Mouse (Mus musculus): ENCODE measurements at regions not wholly inside any gene's neighbourhood (a gene's known extent, or its start where the extent isn't known, plus 50 kb on each side); places are given as distances from the start of the nearest gene placed in this dataset.

- ATAC-seq (ENCODE audit: low FRiP score, low read depth), result peak; percentile 66; the same call in 1 of the 2 replicates
- Histone ChIP-seq H3K27me3 (no peaks in the 10 kb centered on the region), H3K9ac (no peak overlapping the region), H3K4me2 (no peak overlapping the region), H3K4me3 (no peak overlapping the region), H3K36me3 (no peaks in the 10 kb centered on the region), H3K4me1 (replicated peaks) (no peaks in the 10 kb centered on the region), H3K27ac (replicated peaks) (no peak overlapping the region), H3K9me3 (no peaks in the 10 kb centered on the region)
- 60% methylated on average over 4 of the region's 4 CpGs for WGBS
Observed at GRCm38 (mm10) chr14:113431220-113431619, 116.8 kb downstream of the Tpm3-rs7 start.

- H3K9ac ChIP-seq, result no peak overlapping the region
- H3K4me2 ChIP-seq, result no peak overlapping the region
- H3K9me3 ChIP-seq, result no peaks in the 10 kb centered on the region
- H3K27me3 ChIP-seq, result no peaks in the 10 kb centered on the region
- no peak overlapping the region for H3K4me3 ChIP-seq
- H3K27ac ChIP-seq (replicated peaks), result no peak overlapping the region
- ATAC-seq (ENCODE audit: low FRiP score, low read depth), result no peak
- H3K36me3 ChIP-seq, result no peaks in the 10 kb centered on the region
- no peaks in the 10 kb centered on the region for H3K4me1 ChIP-seq (replicated peaks)
- WGBS, result 69% methylated on average over 1 of the region's 1 CpGs
Observed at GRCm38 (mm10) chr14:113442261-113442660, 127.9 kb downstream of the Tpm3-rs7 start.

- Histone ChIP-seq H3K4me2 (no peak overlapping the region), H3K4me1 (replicated peaks) (no peaks in the 10 kb centered on the region), H3K9me3 (no peaks in the 10 kb centered on the region), H3K36me3 (no peaks in the 10 kb centered on the region), H3K27me3 (no peaks in the 10 kb centered on the region), H3K9ac (no peak overlapping the region), H3K27ac (replicated peaks) (no peak overlapping the region), H3K4me3 (no peak overlapping the region)
- WGBS, result 65% methylated on average over 1 of the region's 1 CpGs
- ATAC-seq (ENCODE audit: low FRiP score, low read depth), result no peak
Observed at GRCm38 (mm10) chr14:113454891-113455290, 140.5 kb downstream of the Tpm3-rs7 start.

- no peak overlapping the region for H3K4me2 ChIP-seq
- no peaks in the 10 kb centered on the region for H3K27me3 ChIP-seq
- no peaks in the 10 kb centered on the region for H3K9me3 ChIP-seq
- WGBS, result 79% methylated on average over 1 of the region's 1 CpGs
- no peaks in the 10 kb centered on the region for H3K36me3 ChIP-seq
- H3K9ac ChIP-seq, result no peak overlapping the region
- H3K27ac ChIP-seq (replicated peaks), result no peak overlapping the region
- H3K4me3 ChIP-seq, result no peak overlapping the region
- no peak for ATAC-seq (ENCODE audit: low FRiP score, low read depth)
- H3K4me1 ChIP-seq (replicated peaks), result no peaks in the 10 kb centered on the region
Observed at GRCm38 (mm10) chr14:113457514-113457913, 143.1 kb downstream of the Tpm3-rs7 start.

- H3K27me3 ChIP-seq, result no peaks in the 10 kb centered on the region
- whole genome bisulfite sequencing, result 49% methylated on average over 5 of the region's 5 CpGs
- no peak overlapping the region for H3K4me3 ChIP-seq
- H3K4me1 ChIP-seq (replicated peaks), result no peaks in the 10 kb centered on the region
- peak; percentile 54; the same call in 1 of the 2 replicates for ATAC-seq (ENCODE audit: low FRiP score, low read depth)
- H3K27ac ChIP-seq (replicated peaks), result no peak overlapping the region
- no peak overlapping the region for H3K4me2 ChIP-seq
- no peaks in the 10 kb centered on the region for H3K36me3 ChIP-seq
- H3K9ac ChIP-seq, result no peak overlapping the region
- no peaks in the 10 kb centered on the region for H3K9me3 ChIP-seq
Observed at GRCm38 (mm10) chr14:113469072-113469471, 154.7 kb downstream of the Tpm3-rs7 start.

GRCm38 (mm10) chr14:113469978-113470377 is 155.6 kb downstream of the Tpm3-rs7 start:
- WGBS, result 84% methylated on average over 2 of the region's 2 CpGs

GRCm38 (mm10) chr14:113486591-113486990 is 172.2 kb downstream of the Tpm3-rs7 start:
- 79% methylated on average over 2 of the region's 2 CpGs for WGBS

More at GRCm38 (mm10) chr14:113469978-113470377, 155.6 kb downstream of the Tpm3-rs7 start:
- no peaks in the 10 kb centered on the region for H3K9me3 ChIP-seq
- no peaks in the 10 kb centered on the region for H3K36me3 ChIP-seq
- H3K4me2 ChIP-seq, result no peak overlapping the region
- H3K4me3 ChIP-seq, result no peak overlapping the region
- H3K27ac ChIP-seq (replicated peaks), result no peak overlapping the region
- H3K27me3 ChIP-seq, result no peaks in the 10 kb centered on the region
- ATAC-seq (ENCODE audit: low FRiP score, low read depth), result no peak
- H3K4me1 ChIP-seq (replicated peaks), result no peaks in the 10 kb centered on the region
- H3K9ac ChIP-seq, result no peak overlapping the region

GRCm38 (mm10) chr14:113503796-113504195 is 189.4 kb downstream of the Tpm3-rs7 start:
- ATAC-seq (ENCODE audit: low FRiP score, low read depth), result no peak
- H3K9ac ChIP-seq, result no peak overlapping the region
- no peaks in the 10 kb centered on the region for H3K36me3 ChIP-seq
- no peak overlapping the region for H3K27ac ChIP-seq (replicated peaks)
- H3K9me3 ChIP-seq, result no peaks in the 10 kb centered on the region
- no peak overlapping the region for H3K4me3 ChIP-seq
- no peak overlapping the region for H3K4me2 ChIP-seq
- no peaks in the 10 kb centered on the region for H3K27me3 ChIP-seq
- H3K4me1 ChIP-seq (replicated peaks), result no peaks in the 10 kb centered on the region
- WGBS, result 96% methylated on average over 2 of the region's 2 CpGs

More at GRCm38 (mm10) chr14:113486591-113486990, 172.2 kb downstream of the Tpm3-rs7 start:
- no peaks in the 10 kb centered on the region for H3K4me1 ChIP-seq (replicated peaks)
- no peaks in the 10 kb centered on the region for H3K27me3 ChIP-seq
- no peaks in the 10 kb centered on the region for H3K9me3 ChIP-seq
- H3K36me3 ChIP-seq, result no peaks in the 10 kb centered on the region
- ATAC-seq (ENCODE audit: low FRiP score, low read depth), result no peak
- no peak overlapping the region for H3K9ac ChIP-seq
- H3K4me2 ChIP-seq, result no peak overlapping the region
- no peak overlapping the region for H3K27ac ChIP-seq (replicated peaks)
- H3K4me3 ChIP-seq, result no peak overlapping the region

Measured in hindbrain, embryonic 15.5 days (tissue).